Mouse (Mus musculus) limb, embryonic 14.5 days (tissue): ENCODE measurements around the gene Csrnp2. TPM values are rescaled to one million over a fixed set of nuclear protein-coding genes. Genes with fewer than 3 reads are reported as not detected.

Source experiments
- ATAC-seq: fragments of 200-750 bp; cut with Nextera tagmentation; 2 replicates; pipeline ENCODE4 v1.8.0; 2017; ENCODE audit warnings: low read depth, moderate number of reproducible peaks, moderate TSS enrichment; ENCODE audit not compliant: low FRiP score
- DNase-seq: peaks from one replicate; pipeline ENCODE4 v3.0.0-alpha.2; 2015; ENCODE audit warnings: low spot score
- H3K27ac ChIP-seq: fragments of 300-500 bp; sonication (generic); replicated peaks from 2 replicates; pipeline ENCODE4 v1.5.1; 2014; ENCODE audit warnings: low read depth, mild to moderate bottlenecking, low read length, moderate library complexity, mixed read lengths
- H3K27me3 ChIP-seq: fragments of 300-500 bp; sonication (generic); 2 replicates; pipeline ENCODE4 v1.6.1; 2014; ENCODE audit warnings: low read length, mixed read lengths; ENCODE audit not compliant: control insufficient read depth, insufficient read depth
- H3K36me3 ChIP-seq: fragments of 300-500 bp; sonication (generic); 2 replicates; pipeline ENCODE4 v1.6.1; 2014; ENCODE audit warnings: mild to moderate bottlenecking, low read length, moderate library complexity, mixed read lengths; ENCODE audit not compliant: control insufficient read depth, insufficient read depth
- H3K4me1 ChIP-seq: fragments of 300-500 bp; sonication (generic); 2 replicates; pipeline ENCODE4 v1.6.1; 2014; ENCODE audit warnings: antibody characterized with exemption, low read length, mixed read lengths; ENCODE audit not compliant: control insufficient read depth, insufficient read depth
- H3K4me2 ChIP-seq: fragments of 300-500 bp; sonication (generic); replicated peaks from 2 replicates; pipeline ENCODE4 v1.6.1; 2014; ENCODE audit warnings: low read depth, mild to moderate bottlenecking, low read length, moderate library complexity; ENCODE audit not compliant: severe bottlenecking
- H3K4me3 ChIP-seq: fragments of 300-500 bp; sonication (generic); replicated peaks from 2 replicates; pipeline ENCODE4 v1.5.1; 2014; ENCODE audit warnings: low read length
- H3K9ac ChIP-seq: fragments of 300-500 bp; sonication (generic); 2 replicates; pipeline ENCODE4 v1.6.1; 2014; ENCODE audit warnings: mild to moderate bottlenecking, low read depth, low read length, moderate library complexity; ENCODE audit not compliant: severe bottlenecking
- H3K9me3 ChIP-seq: fragments of 300-500 bp; sonication (generic); 2 replicates; pipeline ENCODE4 v1.6.1; 2016; ENCODE audit warnings: low read length; ENCODE audit not compliant: control insufficient read depth
- POLR2A ChIP-seq: fragments of 200-500 bp; IDR thresholded peaks from 2 replicates; pipeline ENCODE4 v1.8.0; 2012; ENCODE audit warnings: inconsistent platforms, mild to moderate bottlenecking, moderate library complexity, borderline replicate concordance; ENCODE audit not compliant: insufficient read depth, insufficient read length; ENCODE audit errors: extremely low read depth
- WGBS: fragments of 180-500 bp; shearing (Covaris S2); extraction: QIAGEN DNeasy Blood & Tissue Kit; methylation state at CpG from one replicate; pipeline ENCODE4 v1.1.7; 2014; 5-methylcytosine and 5-hydroxymethylcytosine counted together
- polyA plus RNA-seq, 2 experiments: library from polyadenylated mRNA; depleted of rRNA in 1 of 2; stranded (reverse) in 1 of 2; unstranded in 1 of 2; fragments of >200 nt; fragmentation: Nextera tagmentation in 1 of 2; extraction: Ambion mirVana in 1 of 2; gene quantifications; 2 replicates each; pipeline versions ENCODE4 v1.2.1 to v1.2.3; 2012 to 2014

Csrnp2 gene
- polyA plus RNA-seq, 2 experiments: 14.6 to 18.2 TPM

DNA sequence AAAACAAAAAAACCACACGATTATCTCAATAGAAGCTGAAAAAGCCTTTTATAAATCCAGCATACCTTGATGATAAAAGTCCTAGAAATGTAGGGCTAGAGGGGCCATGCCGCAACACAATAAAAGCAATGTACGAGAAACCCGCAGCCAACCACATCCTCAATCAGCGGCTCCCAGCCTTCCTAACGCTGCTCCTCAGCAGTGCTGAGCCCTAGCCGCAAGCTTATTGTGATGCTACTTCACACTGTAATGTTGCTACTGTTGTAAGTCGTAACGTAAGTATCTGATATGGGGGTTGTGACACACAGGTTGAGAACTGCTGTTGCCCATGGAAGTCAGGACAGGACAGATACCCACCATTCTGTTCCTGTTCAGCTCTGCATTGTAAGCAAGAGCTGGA, 44.1 kb upstream of the Csrnp2 start:
- H3K9ac ChIP-seq: no peak overlapping the region
- no peak overlapping the region for H3K27ac ChIP-seq
- DNase-seq (no peak), ATAC-seq (no peak)
- no peaks in the 10 kb centered on the region for H3K9me3 ChIP-seq
- no peak overlapping the region for H3K4me3 ChIP-seq
- no peak overlapping the region for H3K4me2 ChIP-seq
- TF ChIP-seq POLR2A: no peak
- peaks cover 12% of the 10 kb centered on the region; the same call in 1 of the 2 replicates for H3K36me3 ChIP-seq
- WGBS: 94% methylated on average over 9 of the region's 9 CpGs
- no peaks in the 10 kb centered on the region for H3K4me1 ChIP-seq
- no peaks in the 10 kb centered on the region for H3K27me3 ChIP-seq

DNA sequence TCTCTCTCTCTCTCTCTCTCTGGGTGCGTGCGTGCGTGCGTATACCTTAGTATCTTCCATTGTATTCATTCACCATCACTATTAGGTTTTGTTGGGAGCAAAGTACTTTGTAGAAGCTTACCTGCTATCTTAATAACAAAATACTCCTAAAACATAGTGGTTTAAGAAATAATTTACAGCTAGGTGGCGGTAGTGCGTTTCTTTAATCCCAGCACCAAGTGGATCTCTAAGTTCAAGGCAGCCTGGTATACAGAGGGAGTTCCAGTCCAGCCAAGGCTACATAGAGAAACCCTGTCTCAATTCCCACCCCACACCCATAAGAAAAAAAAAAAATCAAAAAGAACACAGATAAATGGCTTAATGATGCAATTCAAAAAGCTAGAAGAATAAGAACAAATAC, 42.6 kb upstream of the Csrnp2 start:
- no peak overlapping the region for H3K27ac ChIP-seq
- H3K4me1 ChIP-seq: no peaks in the 10 kb centered on the region
- 88% methylated on average over 6 of the region's 6 CpGs for WGBS
- H3K36me3 ChIP-seq: peaks cover 12% of the 10 kb centered on the region; the same call in 1 of the 2 replicates
- DNase-seq (peak; percentile 79), ATAC-seq (no peak)
- H3K27me3 ChIP-seq: no peaks in the 10 kb centered on the region
- no peak for TF ChIP-seq POLR2A
- no peak overlapping the region for H3K9ac ChIP-seq
- no peak overlapping the region for H3K4me2 ChIP-seq
- H3K4me3 ChIP-seq: no peak overlapping the region
- no peaks in the 10 kb centered on the region for H3K9me3 ChIP-seq

DNA sequence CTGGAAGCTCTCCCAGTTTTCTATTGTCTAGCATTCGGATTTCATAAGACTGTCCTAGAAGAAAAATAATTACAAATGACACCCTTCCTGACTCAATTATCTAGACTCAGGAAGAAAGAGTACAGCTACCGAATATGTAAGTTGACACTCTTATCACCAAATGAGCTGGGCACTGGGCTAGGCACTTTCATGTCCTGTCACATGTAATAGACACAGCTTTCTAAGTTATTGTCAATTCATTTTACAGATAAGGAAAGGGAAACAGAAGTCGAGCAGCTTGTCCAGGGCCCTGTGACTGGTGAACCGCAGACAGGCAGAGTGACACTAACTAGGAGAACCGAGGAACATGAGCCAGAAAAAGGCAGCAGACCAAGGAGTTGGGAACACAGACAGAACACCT, 32.6 kb upstream of the Csrnp2 start:
- H3K4me3 ChIP-seq: no peak overlapping the region
- no peak overlapping the region for H3K4me2 ChIP-seq
- ATAC-seq (no peak), DNase-seq (no peak)
- peaks cover 20% of the 10 kb centered on the region for H3K36me3 ChIP-seq
- no peaks in the 10 kb centered on the region for H3K4me1 ChIP-seq
- H3K9ac ChIP-seq: no peak overlapping the region
- TF ChIP-seq POLR2A: no peak
- H3K9me3 ChIP-seq: no peaks in the 10 kb centered on the region
- 91% methylated on average over 5 of the region's 5 CpGs for WGBS
- no peak overlapping the region for H3K27ac ChIP-seq
- no peaks in the 10 kb centered on the region for H3K27me3 ChIP-seq

DNA sequence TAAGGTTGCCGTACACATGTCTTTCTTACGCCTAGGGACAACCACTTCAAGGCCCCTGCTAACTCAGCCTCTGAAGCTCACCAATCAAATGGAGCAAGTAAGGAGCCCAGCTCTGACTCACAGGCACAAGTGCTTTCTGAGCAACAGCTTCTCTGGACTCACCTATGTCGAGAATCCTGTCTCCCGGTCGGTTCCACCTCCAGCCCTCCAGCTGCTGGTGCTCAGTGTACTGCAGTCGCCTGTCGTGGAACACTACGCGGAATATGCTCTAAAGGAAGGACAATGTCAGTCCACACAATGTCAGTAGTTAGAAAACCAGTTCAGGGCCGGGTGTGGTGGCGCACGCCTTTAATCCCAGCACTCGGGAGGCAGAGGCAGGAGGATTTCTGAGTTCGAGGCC, 30.1 kb upstream of the Csrnp2 start:
- 88% methylated on average over 14 of the region's 14 CpGs for WGBS
- no peak overlapping the region for H3K4me3 ChIP-seq
- H3K27me3 ChIP-seq: no peaks in the 10 kb centered on the region
- ATAC-seq (no peak), DNase-seq (no peak)
- peaks cover 40% of the 10 kb centered on the region for H3K36me3 ChIP-seq
- H3K4me2 ChIP-seq: no peak overlapping the region
- no peaks in the 10 kb centered on the region for H3K4me1 ChIP-seq
- no peak overlapping the region for H3K9ac ChIP-seq
- no peak for TF ChIP-seq POLR2A
- H3K27ac ChIP-seq: no peak overlapping the region
- H3K9me3 ChIP-seq: no peaks in the 10 kb centered on the region

DNA sequence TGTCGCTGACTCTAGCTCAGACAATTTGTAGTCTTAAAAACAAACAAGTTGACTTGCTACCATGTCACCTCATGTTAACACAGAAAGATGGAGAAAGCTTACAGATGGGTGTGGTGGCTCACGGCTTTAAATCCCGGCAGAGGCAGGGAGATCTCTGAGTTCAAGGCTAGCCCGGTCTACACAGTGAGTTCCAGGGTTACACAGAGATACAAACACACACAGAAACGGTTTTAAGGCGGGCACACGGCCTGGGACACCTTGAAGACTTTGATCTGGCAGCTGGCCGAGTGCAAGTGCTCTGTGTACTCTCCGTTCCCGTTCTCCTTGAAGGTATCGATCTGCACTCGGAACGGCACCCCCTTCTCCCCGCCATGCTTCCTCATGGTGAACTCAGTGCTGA, 25.0 kb upstream of the Csrnp2 start:
- Histone ChIP-seq H3K4me2 (no peak overlapping the region), H3K9ac (no peak overlapping the region), H3K9me3 (no peaks in the 10 kb centered on the region), H3K36me3 (peaks cover 66% of the 10 kb centered on the region), H3K27me3 (no peaks in the 10 kb centered on the region), H3K4me3 (no peak overlapping the region), H3K4me1 (no peaks in the 10 kb centered on the region), H3K27ac (no peak overlapping the region)
- TF ChIP-seq POLR2A: no peak
- DNase-seq (no peak), ATAC-seq (no peak)
- WGBS: 90% methylated on average over 14 of the region's 14 CpGs

DNA sequence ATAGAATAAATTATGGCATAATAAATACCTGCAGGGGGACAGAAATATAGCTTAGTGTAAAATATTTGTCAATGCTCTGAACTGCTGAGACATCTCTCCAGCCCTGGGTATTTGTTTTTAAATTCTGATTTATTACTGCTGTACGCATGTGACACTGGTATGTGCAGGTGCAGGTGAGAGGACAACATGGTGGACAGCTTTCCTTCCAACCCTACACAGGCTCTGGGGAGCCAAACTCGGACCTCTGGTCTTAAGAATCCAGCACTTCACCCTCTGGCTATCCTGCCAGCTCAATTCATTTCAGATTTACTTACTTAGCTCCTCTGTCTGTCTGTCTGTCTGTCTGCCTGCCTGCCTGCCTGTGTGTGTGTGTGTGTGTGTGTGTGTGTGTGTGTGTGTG, 19.8 kb upstream of the Csrnp2 start:
- DNase-seq (no peak), ATAC-seq (no peak)
- Histone ChIP-seq H3K27ac (no peak overlapping the region), H3K27me3 (no peaks in the 10 kb centered on the region), H3K36me3 (peaks cover 77% of the 10 kb centered on the region), H3K4me2 (no peak overlapping the region), H3K9ac (no peak overlapping the region), H3K4me3 (no peak overlapping the region), H3K9me3 (no peaks in the 10 kb centered on the region), H3K4me1 (no peaks in the 10 kb centered on the region)
- WGBS: 93% methylated on average over 2 of the region's 2 CpGs
- TF ChIP-seq POLR2A: no peak
